9 mouse cellular contexts compared by ENCODE assay signal in genomic region chr2:65363828-65364497, GRCm38 (mm10). TPM values are rescaled to one million over a fixed set of nuclear protein-coding genes. Genes with fewer than 3 reads are reported as not detected.
DNase-seq lines count a peak whose midpoint lies in the region; ATAC-seq and TF ChIP-seq lines count a peak whose summit lies in the region.
"Had no signal": no experiment of that assay in that cellular context is flagged by ENCODE, and none has a peak within 500 bp of the region (broad histone marks: within the 10 kb centered on the region; RNA-seq: fewer than 3 reads in every experiment).

Gene Slc38a11 (minus strand): TSS chr2:65364034.

- no peaks in the 10 kb centered on the region for H3K9me3 ChIP-seq in liver, postnatal 0 days (ENCODE audit: low read length)

- WGBS in liver, postnatal 0 days (ENCODE audit: insufficient replicate concordance): 14% methylated on average over 18 of the region's 18 CpGs

- TF ChIP-seq CTCF in liver, postnatal 0 days (IDR thresholded peaks at IDR 0.05; ENCODE audit: low read depth): no peak

- no peaks in the 10 kb centered on the region for H3K4me1 ChIP-seq in liver, postnatal 0 days (ENCODE audit: insufficient read depth)

- peak; percentile 84 to 89 for ATAC-seq in hematopoietic stem cell, adult 5-6 weeks (replicated peaks in 1 of 2; ENCODE audit: insufficient read depth in 1 of 2, low FRiP score in 2 of 2, low TSS enrichment in 1 of 2, low read depth in 1 of 2, poor library complexity in 2 of 2, severe bottlenecking in 2 of 2)
- ATAC-seq in liver, postnatal 0 days: no peak

- TF ChIP-seq EP300 in liver, postnatal 0 days (IDR thresholded peaks at IDR 0.05; ENCODE audit: low read depth): no peak

- no peak within 1 kb of the TSS for H3K9ac ChIP-seq in liver, postnatal 0 days (replicated peaks)

- no peak within 1 kb of the TSS for H3K4me2 ChIP-seq in liver, postnatal 0 days (ENCODE audit: low read depth, low read length)

- H3K4me3 ChIP-seq in liver, postnatal 0 days (ENCODE audit: low read depth, low read length): no peak within 1 kb of the TSS

- no peaks in the 10 kb centered on the region for H3K36me3 ChIP-seq in liver, postnatal 0 days (replicated peaks; ENCODE audit: insufficient read depth, low read length)

- no peak within 1 kb of the TSS for H3K27ac ChIP-seq in liver, postnatal 0 days (ENCODE audit: low read depth)
- H3K27ac ChIP-seq: macrophage had no signal

- DNase-seq in left cerebral cortex, postnatal 4 days: peak; percentile 5
- DNase-seq in left cerebral cortex, postnatal 25 days (ENCODE audit: low spot score in 2 of 2): no peak
- DNase-seq in brain, adult 2 months (ENCODE audit: low read depth, low spot score): peak; percentile 7
- peak; percentile 26 for DNase-seq in liver, postnatal 0 days
- peak; percentile 38 for DNase-seq in thymus, postnatal 4 days
- DNase-seq in cerebellum, adult 11-12 months: no peak
- DNase-seq in c-Kit-positive CD71-positive TER-119-positive erythroid progenitor cells, embryonic 14.5 days (ENCODE audit: low spot score): no peak

- intact Hi-C loops in left cerebral cortex, postnatal 4 days (cut with DNase I): no loop called here
- intact Hi-C loops in left cerebral cortex, postnatal 25 days (cut with DNase I): no loop called here

- no peaks in the 10 kb centered on the region for H3K27me3 ChIP-seq in liver, postnatal 0 days (ENCODE audit: insufficient read depth, low read length)

RNA-seq across cellular contexts. Expression of gene Slc38a11, which starts in this region (rescaled TPM):
- 1 to 10 TPM; 1.4 to 1.6 TPM for total RNA-seq in left cerebral cortex, postnatal 4 days (2021)
- total RNA-seq in left cerebral cortex, postnatal 25 days (2021): 1 to 10 TPM; 2.3 to 2.4 TPM
- 2.3 TPM in 1 of 2 replicates, not detected in the other for total RNA-seq in hematopoietic stem cell, adult 5-6 weeks (2017)
- polyA plus RNA-seq in liver, postnatal 0 days (2015; fragmentation: Nextera tagmentation; extraction: Ambion mirVana): 0.12 TPM in 1 of 2 replicates, not detected in the other
- polyA plus RNA-seq: macrophage had no signal

Comparison
In these comparisons a context has a peak if more than half of its experiments do, and no peak if none do; other contexts are left out.
1. DNase-seq: peak in left cerebral cortex, postnatal 4 days (single experiment), brain, adult 2 months (single experiment) and thymus, postnatal 4 days (single experiment); none in left cerebral cortex, postnatal 25 days (0 of 2), cerebellum, adult 11-12 months (single experiment) and c-Kit-positive CD71-positive TER-119-positive erythroid progenitor cells, embryonic 14.5 days (single experiment).
2. Peak in DNase-seq in liver, postnatal 0 days; RNA of the gene not detected or under 1 TPM.